Mouse (Mus musculus) CH12.LX (cell line): ENCODE results near the gene Slco4a1.

Experiments
- BHLHE40 ChIP-seq: IDR thresholded peaks from 2 replicates; pipeline ENCODE4 v1.6.1; 2011; ENCODE audit warnings: mild to moderate bottlenecking, low read depth, low read length, improper control_type of control experiment
- CHD1 ChIP-seq: IDR thresholded peaks from 2 replicates; pipeline ENCODE4 v1.6.1; 2012; ENCODE audit warnings: low read depth, low read length, improper control_type of control experiment, inconsistent platforms
- CHD2 ChIP-seq: IDR thresholded peaks from 2 replicates; pipeline ENCODE4 v1.6.1; 2011; ENCODE audit warnings: low read length, improper control_type of control experiment
- CTCF ChIP-seq, 2 experiments: IDR thresholded peaks in 1 of 2; conservative IDR thresholded peaks in 1 of 2; 2 replicates each; pipeline ENCODE4 v1.5.1; 2011 to 2012; ENCODE audit warnings: low read depth in 2 of 2, low read length in 2 of 2, improper control_type of control experiment in 1 of 2, inconsistent platforms in 1 of 2, mild to moderate bottlenecking in 1 of 2, moderate library complexity in 1 of 2
- EP300 ChIP-seq: IDR thresholded peaks from 2 replicates; pipeline ENCODE4 v1.6.1; 2011; ENCODE audit warnings: low read length, improper control_type of control experiment
- MAFK ChIP-seq: IDR thresholded peaks from 2 replicates; pipeline ENCODE4 v1.6.1; 2011; ENCODE audit warnings: low read length, improper control_type of control experiment; ENCODE audit not compliant: insufficient replicate concordance
- MAX ChIP-seq: IDR thresholded peaks from 2 replicates; pipeline ENCODE4 v1.6.1; 2011; ENCODE audit warnings: low read length, improper control_type of control experiment
- POLR2A ChIP-seq: IDR thresholded peaks from 2 replicates; pipeline ENCODE4 v1.6.1; 2011; ENCODE audit warnings: low read depth, mild to moderate bottlenecking, improper control_type of control experiment, low read length
- SIN3A ChIP-seq: IDR thresholded peaks from 2 replicates; pipeline ENCODE4 v1.6.1; 2012; ENCODE audit warnings: low read length, improper control_type of control experiment, inconsistent platforms

- no peak for TF ChIP-seq CHD1
- no peak for TF ChIP-seq SIN3A
- no peak for TF ChIP-seq MAFK
- no peak for TF ChIP-seq CHD2
- TF ChIP-seq POLR2A, result no peak
- no peak for TF ChIP-seq CTCF (conservative IDR thresholded peaks at IDR 0.05 in 1 of 2, IDR thresholded peaks at IDR 0.05 in 1 of 2; ENCODE audit: low read depth in 2 of 2, low read length in 2 of 2)
- no peak for TF ChIP-seq BHLHE40
- TF ChIP-seq MAX, result no peak
- TF ChIP-seq EP300, result no peak
Measured at GRCm38 (mm10) chr2:180522825-180523224, 66.8 kb downstream of the Slco4a1 start.
